Mouse (Mus musculus): ENCODE results near the gene Cmtm6. TPM values are rescaled to one million over a fixed set of nuclear protein-coding genes. Genes with fewer than 3 reads are reported as not detected.

The Cmtm6 gene
- polyA plus RNA-seq, 1 experiment from 2014 or later, result 17.9 TPM

GRCm38 (mm10) chr9:114775272-114775671 lies 44.4 kb downstream of the Cmtm6 start:
- Histone ChIP-seq H3K27ac (replicated peaks) (no peak overlapping the region), H3K27me3 (replicated peaks) (0 out of 2 replicates have a peak, but pooled peaks cover 5% of the 10 kb centered on the region), H3K4me3 (replicated peaks) (no peak overlapping the region), H3K9ac (replicated peaks) (no peak overlapping the region), H3K36me3 (no peaks in the 10 kb centered on the region), H3K4me1 (peaks cover 9% of the 10 kb centered on the region), H3K4me2 (no peak overlapping the region), H3K9me3 (replicated peaks) (no peaks in the 10 kb centered on the region)
- 71% methylated on average over 4 of the region's 4 CpGs for WGBS
- no peak for ATAC-seq (ENCODE audit: low FRiP score)

- Histone ChIP-seq H3K4me1 (peaks cover 20% of the 10 kb centered on the region), H3K36me3 (no peaks in the 10 kb centered on the region), H3K4me3 (replicated peaks) (no peak overlapping the region), H3K27ac (replicated peaks) (no peak overlapping the region), H3K4me2 (no peak overlapping the region), H3K27me3 (replicated peaks) (0 out of 2 replicates have a peak, but pooled peaks cover 5% of the 10 kb centered on the region), H3K9ac (replicated peaks) (no peak overlapping the region), H3K9me3 (replicated peaks) (no peaks in the 10 kb centered on the region)
- WGBS, result 91% methylated on average over 3 of the region's 3 CpGs
- ATAC-seq (ENCODE audit: low FRiP score), result no peak
Measured at GRCm38 (mm10) chr9:114776361-114776760, 45.4 kb downstream of the Cmtm6 start.

- Histone ChIP-seq H3K27me3 (replicated peaks) (0 out of 2 replicates have a peak, but pooled peaks cover 5% of the 10 kb centered on the region), H3K4me2 (no peak overlapping the region), H3K36me3 (no peaks in the 10 kb centered on the region), H3K4me1 (peaks cover 27% of the 10 kb centered on the region), H3K9ac (replicated peaks) (no peak overlapping the region), H3K9me3 (replicated peaks) (no peaks in the 10 kb centered on the region), H3K4me3 (replicated peaks) (no peak overlapping the region), H3K27ac (replicated peaks) (no peak overlapping the region)
- no peak for ATAC-seq (ENCODE audit: low FRiP score)
- WGBS, result 83% methylated on average over 6 of the region's 6 CpGs
Measured at GRCm38 (mm10) chr9:114777178-114778046, 46.5 kb downstream of the Cmtm6 start.

- no peak for ATAC-seq (ENCODE audit: low FRiP score)
- H3K4me3 ChIP-seq (replicated peaks), result no peak overlapping the region
- H3K9ac ChIP-seq (replicated peaks), result no peak overlapping the region
- no peak overlapping the region for H3K4me2 ChIP-seq
- no peaks in the 10 kb centered on the region for H3K36me3 ChIP-seq
- 0 out of 2 replicates have a peak, but pooled peaks cover 5% of the 10 kb centered on the region for H3K27me3 ChIP-seq (replicated peaks)
- no peak overlapping the region for H3K27ac ChIP-seq (replicated peaks)
- no peaks in the 10 kb centered on the region for H3K9me3 ChIP-seq (replicated peaks)
- WGBS, result 90% methylated on average over 7 of the region's 7 CpGs
- H3K4me1 ChIP-seq, result peaks cover 27% of the 10 kb centered on the region
Measured at GRCm38 (mm10) chr9:114778047-114778390, 47.1 kb downstream of the Cmtm6 start.

GRCm38 (mm10) chr9:114778877-114779276 lies 48.0 kb downstream of the Cmtm6 start:
- 0 out of 2 replicates have a peak, but pooled peaks cover 5% of the 10 kb centered on the region for H3K27me3 ChIP-seq (replicated peaks)
- ATAC-seq (ENCODE audit: low FRiP score), result no peak
- no peak overlapping the region for H3K9ac ChIP-seq (replicated peaks)
- H3K36me3 ChIP-seq, result no peaks in the 10 kb centered on the region
- H3K4me2 ChIP-seq, result no peak overlapping the region
- no peaks in the 10 kb centered on the region for H3K9me3 ChIP-seq (replicated peaks)
- H3K4me3 ChIP-seq (replicated peaks), result no peak overlapping the region
- WGBS, result 92% methylated on average over 7 of the region's 7 CpGs
- H3K27ac ChIP-seq (replicated peaks), result no peak overlapping the region
- peaks cover 27% of the 10 kb centered on the region for H3K4me1 ChIP-seq

- ATAC-seq (ENCODE audit: low FRiP score), result 0 out of 2 replicates have a peak, but pooled peaks have one; percentile 15
- 36% methylated on average over 23 of the region's 23 CpGs for WGBS
- H3K9ac ChIP-seq (replicated peaks), result 0 out of 2 replicates have a peak overlapping the region, but pooled peaks have one; percentile 7
Measured at GRCm38 (mm10) chr9:114779984-114780745, 49.2 kb downstream of the Cmtm6 start.

GRCm38 (mm10) chr9:114780746-114781525 lies 50.0 kb downstream of the Cmtm6 start:
- Histone ChIP-seq H3K4me3 (replicated peaks) (peak overlapping the region; percentile 45), H3K27ac (replicated peaks) (peak overlapping the region; percentile 43; the same call in 1 of the 2 replicates), H3K9ac (replicated peaks) (peak overlapping the region; percentile 42), H3K4me1 (peaks cover 28% of the 10 kb centered on the region), H3K4me2 (peak overlapping the region; percentile 96), H3K36me3 (no peaks in the 10 kb centered on the region), H3K9me3 (replicated peaks) (no peaks in the 10 kb centered on the region), H3K27me3 (replicated peaks) (0 out of 2 replicates have a peak, but pooled peaks cover 5% of the 10 kb centered on the region)
- ATAC-seq (ENCODE audit: low FRiP score), result peak; percentile 25; the same call in 1 of the 2 replicates
- WGBS, result 3% methylated on average over 36 of the region's 38 CpGs

More at GRCm38 (mm10) chr9:114779984-114780745, 49.2 kb downstream of the Cmtm6 start:
- Histone ChIP-seq H3K27ac (replicated peaks) (no peak overlapping the region), H3K27me3 (replicated peaks) (0 out of 2 replicates have a peak, but pooled peaks cover 5% of the 10 kb centered on the region), H3K4me2 (peak overlapping the region; percentile 96), H3K4me3 (replicated peaks) (peak overlapping the region; percentile 45), H3K9me3 (replicated peaks) (no peaks in the 10 kb centered on the region), H3K36me3 (no peaks in the 10 kb centered on the region), H3K4me1 (peaks cover 24% of the 10 kb centered on the region)

GRCm38 (mm10) chr9:114781526-114782212 lies 50.8 kb downstream of the Cmtm6 start, which contains the start of gene Cmtm7:
Cmtm7 (minus strand) TSS chr9:114781856.
- H3K27ac ChIP-seq (replicated peaks), result peak within 1 kb of the TSS; percentile 43; the same call in 1 of the 2 replicates
- WGBS, result under 1% methylated on average over 51 of the region's 54 CpGs

GRCm38 (mm10) chr9:114785432-114786125 lies 54.7 kb downstream of the Cmtm6 start:
- Histone ChIP-seq H3K4me1 (peaks cover 20% of the 10 kb centered on the region), H3K36me3 (no peaks in the 10 kb centered on the region), H3K4me2 (no peak overlapping the region), H3K4me3 (replicated peaks) (no peak overlapping the region), H3K27me3 (replicated peaks) (no peaks in the 10 kb centered on the region), H3K9me3 (replicated peaks) (no peaks in the 10 kb centered on the region), H3K27ac (replicated peaks) (no peak overlapping the region), H3K9ac (replicated peaks) (no peak overlapping the region)
- WGBS, result 17% methylated on average over 16 of the region's 16 CpGs
- no peak for ATAC-seq (ENCODE audit: low FRiP score)

More at GRCm38 (mm10) chr9:114781526-114782212, 50.8 kb downstream of the Cmtm6 start, which contains the start of gene Cmtm7:
- no peaks in the 10 kb centered on the region for H3K9me3 ChIP-seq (replicated peaks)
- H3K9ac ChIP-seq (replicated peaks), result peak within 1 kb of the TSS; percentile 42
- H3K27me3 ChIP-seq (replicated peaks), result 0 out of 2 replicates have a peak, but pooled peaks cover 5% of the 10 kb centered on the region
- ATAC-seq (ENCODE audit: low FRiP score), result peak; percentile 65
- peak within 1 kb of the TSS; percentile 96 for H3K4me2 ChIP-seq
- peak within 1 kb of the TSS; percentile 45 for H3K4me3 ChIP-seq (replicated peaks)
- no peaks in the 10 kb centered on the region for H3K36me3 ChIP-seq
- peaks cover 28% of the 10 kb centered on the region for H3K4me1 ChIP-seq

GRCm38 (mm10) chr9:114787134-114787533 lies 56.2 kb downstream of the Cmtm6 start:
- H3K9ac ChIP-seq (replicated peaks), result no peak overlapping the region
- 97% methylated on average over 5 of the region's 5 CpGs for WGBS
- no peak overlapping the region for H3K4me2 ChIP-seq
- H3K36me3 ChIP-seq, result no peaks in the 10 kb centered on the region
- H3K4me1 ChIP-seq, result peaks cover 6% of the 10 kb centered on the region
- H3K27me3 ChIP-seq (replicated peaks), result no peaks in the 10 kb centered on the region
- no peak overlapping the region for H3K27ac ChIP-seq (replicated peaks)
- H3K4me3 ChIP-seq (replicated peaks), result no peak overlapping the region
- no peak for ATAC-seq (ENCODE audit: low FRiP score)
- no peaks in the 10 kb centered on the region for H3K9me3 ChIP-seq (replicated peaks)

All from neural tube, embryonic 15.5 days (tissue).